Mouse (Mus musculus): ENCODE measurements around the gene Tmcc3. TPM values are rescaled to one million over a fixed set of nuclear protein-coding genes. Genes with fewer than 3 reads are reported as not detected.

Tmcc3 gene
- total RNA-seq, 2 experiments from 2014 or later = 27.0 to 29.7 TPM

DNA sequence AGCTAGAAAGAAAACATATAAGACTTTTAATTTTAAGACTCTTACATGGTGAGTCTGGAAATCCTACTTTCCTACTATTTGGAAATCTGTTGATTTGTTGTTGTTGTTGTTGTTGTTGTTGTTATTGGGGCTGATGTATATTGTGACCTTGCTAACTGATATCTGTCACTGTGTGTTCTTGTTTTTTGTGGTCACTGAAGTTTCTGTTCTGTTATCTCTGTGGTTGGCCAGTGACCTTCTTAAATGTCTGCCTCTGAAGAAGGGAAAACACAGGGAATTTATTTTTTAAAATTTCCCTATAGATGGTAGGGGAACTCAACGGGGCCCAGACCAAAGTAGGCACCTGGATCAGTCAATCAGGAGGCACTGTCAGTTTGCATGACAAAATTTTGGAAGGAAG lies 48.9 kb downstream of the Tmcc3 start:
- DNase-seq = no peak

DNA sequence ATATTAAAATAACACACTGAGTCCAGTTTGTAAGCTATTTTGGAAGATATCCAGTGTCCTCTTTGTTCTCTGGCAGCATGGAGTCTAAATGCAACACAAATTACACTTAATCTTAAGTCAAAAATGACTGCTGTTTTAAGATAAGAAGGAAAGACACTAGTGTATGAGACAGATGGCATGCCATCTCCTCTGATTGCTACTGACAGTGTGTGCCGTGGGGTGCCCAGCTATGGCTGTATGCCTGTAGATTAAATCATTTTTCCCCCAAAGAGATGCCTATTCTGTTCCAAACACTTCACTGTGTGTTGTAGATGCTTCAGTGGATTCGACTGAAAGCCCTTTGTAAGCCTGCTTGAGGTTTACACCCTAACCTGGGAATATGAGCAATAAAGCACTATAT lies 59.5 kb downstream of the Tmcc3 start:
- DNase-seq = no peak

DNA sequence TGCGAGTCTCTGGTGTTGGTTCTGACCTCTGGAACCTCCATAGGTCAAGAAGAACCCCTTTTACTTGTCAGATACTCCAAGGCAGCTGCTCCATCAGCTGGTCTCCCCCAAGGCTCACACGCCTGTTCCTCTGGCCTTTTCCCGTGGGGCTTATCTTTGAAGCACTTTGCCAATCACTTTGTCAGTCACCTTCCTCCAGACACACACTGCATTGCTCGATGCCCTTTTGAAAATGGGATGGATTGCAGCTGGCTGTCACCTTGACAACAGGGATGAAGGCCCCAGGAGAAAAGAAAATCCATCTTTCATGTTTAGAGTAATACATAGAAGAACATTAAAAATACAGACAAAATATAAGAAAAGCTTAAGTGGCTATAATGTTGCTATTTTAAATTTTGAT lies 65.2 kb downstream of the Tmcc3 start:
- no peak for DNase-seq

DNA sequence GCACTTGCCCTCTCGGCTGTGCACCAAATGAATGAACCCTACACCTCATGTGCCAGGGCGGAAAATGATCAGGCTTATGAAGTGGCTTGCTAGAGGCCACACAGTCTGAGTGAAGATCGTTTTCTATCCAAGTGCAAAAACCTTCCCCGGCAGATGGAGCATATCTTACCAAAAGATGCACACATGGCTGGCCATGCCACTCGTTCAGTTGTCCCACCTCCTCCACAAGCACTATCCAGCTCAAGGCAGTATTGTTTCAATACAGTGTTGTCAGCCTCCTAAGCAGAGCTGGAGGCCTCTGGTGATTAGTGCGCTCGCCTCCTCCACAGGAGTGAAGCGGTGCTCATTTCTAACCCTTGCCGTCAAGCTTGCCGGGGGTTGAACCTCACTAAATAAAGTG lies 66.1 kb downstream of the Tmcc3 start:
- no peak for DNase-seq

DNA sequence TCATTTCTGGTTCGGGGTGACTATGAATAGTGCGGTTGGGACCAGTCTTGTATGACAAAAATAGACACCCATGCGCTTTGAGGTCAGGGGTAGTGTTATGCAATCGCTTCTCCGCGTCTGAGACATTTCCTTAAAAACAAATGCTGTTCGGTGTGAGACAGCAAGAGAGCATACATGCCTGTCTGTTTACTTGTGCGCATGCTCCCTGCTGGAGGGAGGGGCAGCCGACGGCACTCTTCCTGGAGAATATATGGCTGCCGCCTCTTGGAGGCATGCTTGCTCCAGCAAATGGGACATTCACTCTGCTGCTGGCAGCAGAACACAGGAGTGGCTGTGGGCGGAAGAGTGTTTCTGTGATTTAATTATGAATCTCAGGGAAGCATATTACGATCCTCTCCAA lies 66.6 kb downstream of the Tmcc3 start:
- peak; percentile 22 for DNase-seq

DNA sequence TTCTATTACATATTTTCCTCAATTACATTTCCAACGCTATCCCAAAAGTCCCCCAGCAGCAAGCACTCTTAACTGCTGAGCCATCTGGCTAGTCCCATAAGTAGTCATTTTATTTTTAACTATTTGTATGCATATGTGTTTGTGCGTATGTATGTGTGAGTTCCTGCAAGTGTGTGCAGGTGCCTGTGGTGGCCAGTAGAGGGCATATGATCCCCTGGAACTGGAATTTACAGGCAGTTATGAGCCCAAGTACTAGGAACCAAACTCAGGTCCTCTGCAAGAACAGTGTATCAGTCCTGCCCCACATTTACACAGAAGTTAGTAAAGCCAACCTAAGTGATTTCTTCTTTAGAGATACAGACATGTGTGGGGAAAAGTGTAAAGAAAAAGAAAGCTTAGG lies 68.3 kb downstream of the Tmcc3 start:
- no peak for DNase-seq

DNA sequence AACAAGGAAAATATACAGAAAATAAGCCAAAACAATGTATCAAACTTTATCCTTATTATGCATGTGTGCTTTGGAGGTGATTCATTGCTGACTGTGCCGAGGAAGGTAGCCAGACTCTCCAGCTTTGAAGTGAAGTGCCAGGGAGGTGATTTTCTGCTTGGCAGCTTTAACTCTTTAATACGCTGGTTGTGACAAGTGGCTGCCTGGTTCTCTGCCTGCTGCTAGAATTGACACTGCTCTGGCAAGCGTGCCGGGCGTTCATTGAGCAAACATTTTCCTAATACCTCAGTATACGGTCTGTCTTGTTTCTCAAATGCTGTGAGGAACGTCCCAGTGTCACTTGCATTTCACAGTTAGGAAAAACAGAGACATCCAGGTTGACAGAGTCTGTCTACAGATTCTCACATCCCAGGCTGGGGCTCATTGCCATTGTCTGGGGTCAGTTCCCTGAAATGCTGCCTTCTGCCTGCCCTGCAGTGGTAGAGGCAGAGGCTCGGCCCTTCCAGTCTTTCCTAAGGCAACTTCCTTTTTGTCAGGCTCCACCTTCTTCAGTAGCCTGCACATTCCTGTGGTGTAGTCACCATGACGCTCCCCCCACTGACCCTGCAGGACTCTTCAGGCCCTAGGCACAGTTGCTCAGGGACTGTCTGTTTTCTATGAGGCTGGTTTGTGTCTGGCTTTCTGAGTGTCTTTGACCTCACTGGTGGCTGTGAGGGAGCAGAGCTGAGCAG lies 69.1 kb downstream of the Tmcc3 start:
- DNase-seq = no peak

DNA sequence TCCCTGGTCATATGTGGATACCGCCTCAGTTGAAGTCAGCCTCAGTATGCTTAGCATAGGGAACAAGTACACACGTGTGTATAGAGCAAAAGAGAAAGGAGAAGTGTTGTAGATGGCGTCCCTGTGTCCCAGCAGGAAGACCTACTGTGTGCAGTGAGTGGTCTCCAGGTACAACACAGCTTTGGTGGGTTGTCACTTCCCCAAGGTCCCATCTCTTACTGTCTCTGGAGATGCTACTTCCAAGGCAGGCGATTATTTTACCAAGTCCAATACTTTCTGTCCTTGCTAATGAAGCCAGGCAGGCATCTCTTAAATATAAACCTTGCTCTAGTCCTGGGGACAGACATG lies 69.6 kb downstream of the Tmcc3 start:
- no peak for DNase-seq

DNA sequence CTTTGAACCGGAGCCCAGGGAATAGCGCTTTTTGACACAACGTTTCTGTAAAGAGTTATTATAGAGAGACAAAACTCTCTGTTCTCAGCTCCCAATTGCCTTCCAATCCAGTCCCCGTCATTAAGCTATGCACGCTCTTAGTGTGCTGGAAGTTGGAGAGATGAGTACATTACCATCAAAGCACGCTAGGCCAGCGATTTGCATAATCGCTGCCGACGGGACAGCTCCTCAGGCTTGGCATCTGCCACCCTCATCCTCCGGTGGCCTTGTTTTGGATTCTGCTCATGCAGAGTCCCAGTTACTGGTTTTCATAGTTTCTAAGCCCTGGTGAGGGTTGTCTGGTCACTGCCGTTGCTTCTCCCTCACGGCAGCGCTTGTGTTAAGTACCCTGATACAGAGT lies 70.9 kb downstream of the Tmcc3 start:
- no peak for DNase-seq

DNA sequence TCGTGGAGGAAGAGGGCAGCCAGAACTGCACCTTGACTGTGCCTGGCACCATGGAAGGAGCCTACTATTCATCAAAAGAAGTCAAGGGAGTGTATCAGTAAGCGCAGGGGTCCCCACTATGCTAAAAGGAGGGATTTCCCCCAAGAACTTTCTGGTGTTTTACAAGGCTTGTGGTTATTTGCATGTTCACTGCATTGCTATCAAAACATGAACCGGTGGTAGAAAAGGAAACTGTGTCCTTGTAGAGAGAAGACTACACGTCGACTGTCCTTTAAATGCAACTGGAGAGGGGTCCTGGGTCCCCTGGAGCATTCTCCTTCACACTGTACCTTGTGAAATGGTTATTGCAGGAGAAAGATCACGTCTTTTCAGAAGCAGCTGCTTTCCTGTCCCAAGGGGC lies 71.8 kb downstream of the Tmcc3 start:
- no peak for DNase-seq

DNA sequence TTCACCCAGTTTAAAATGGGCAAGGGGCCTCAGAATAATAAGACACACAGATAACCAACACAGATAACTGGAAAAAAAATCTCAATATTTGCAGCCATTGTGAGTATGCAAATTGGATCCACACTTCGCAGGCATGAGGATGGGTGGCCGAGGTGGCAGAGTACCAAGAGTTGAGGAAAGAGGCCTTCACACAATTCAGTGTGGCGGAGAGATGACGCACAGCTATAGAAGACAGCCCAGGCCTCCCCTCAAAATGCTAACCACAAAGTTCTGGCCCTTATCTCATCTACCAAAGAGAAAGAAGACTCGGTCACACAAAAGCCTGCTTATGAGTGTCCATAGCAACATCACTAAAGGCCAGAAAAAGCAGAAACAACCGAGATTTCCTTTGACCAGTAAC lies 77.5 kb downstream of the Tmcc3 start:
- DNase-seq = no peak

DNA sequence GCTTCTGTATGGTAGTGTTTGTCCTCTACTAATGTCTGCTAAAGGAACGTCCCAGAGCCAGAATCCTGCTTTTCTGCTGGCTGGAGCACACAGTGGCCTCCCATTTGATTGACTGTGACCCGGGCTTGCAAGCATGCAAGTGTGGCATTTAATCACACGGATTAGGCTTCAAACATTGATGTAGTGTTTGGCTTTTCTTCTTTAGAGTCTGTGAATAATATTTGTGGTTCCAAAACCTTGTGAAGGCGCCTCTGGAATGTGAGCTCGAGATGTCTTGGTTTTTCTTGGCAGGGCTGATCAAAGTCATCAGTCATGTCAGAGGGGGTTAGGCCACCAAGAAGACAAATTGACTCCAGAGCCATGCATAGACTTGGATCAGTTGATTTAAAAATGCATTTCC lies 79.3 kb downstream of the Tmcc3 start:
- no peak for DNase-seq

DNA sequence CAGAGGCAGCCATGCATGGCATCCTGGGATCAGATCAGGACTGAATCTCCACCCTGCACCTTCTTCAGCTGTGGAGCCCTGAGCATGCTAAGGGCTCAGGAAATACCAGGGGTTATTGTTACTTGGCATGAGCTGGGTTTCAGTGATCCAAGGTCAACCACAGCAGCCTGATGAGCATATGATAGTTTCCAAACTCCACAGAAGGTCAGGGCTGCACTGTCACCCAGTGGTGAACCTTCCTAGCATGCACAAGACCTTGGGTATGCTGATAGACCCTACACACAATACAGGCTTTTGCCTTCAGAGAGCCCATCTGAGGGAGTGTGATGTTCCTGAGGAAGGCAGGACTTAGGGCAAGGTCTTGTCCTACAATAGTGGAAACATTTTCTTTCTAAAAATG lies 82.5 kb downstream of the Tmcc3 start:
- no peak for DNase-seq

DNA sequence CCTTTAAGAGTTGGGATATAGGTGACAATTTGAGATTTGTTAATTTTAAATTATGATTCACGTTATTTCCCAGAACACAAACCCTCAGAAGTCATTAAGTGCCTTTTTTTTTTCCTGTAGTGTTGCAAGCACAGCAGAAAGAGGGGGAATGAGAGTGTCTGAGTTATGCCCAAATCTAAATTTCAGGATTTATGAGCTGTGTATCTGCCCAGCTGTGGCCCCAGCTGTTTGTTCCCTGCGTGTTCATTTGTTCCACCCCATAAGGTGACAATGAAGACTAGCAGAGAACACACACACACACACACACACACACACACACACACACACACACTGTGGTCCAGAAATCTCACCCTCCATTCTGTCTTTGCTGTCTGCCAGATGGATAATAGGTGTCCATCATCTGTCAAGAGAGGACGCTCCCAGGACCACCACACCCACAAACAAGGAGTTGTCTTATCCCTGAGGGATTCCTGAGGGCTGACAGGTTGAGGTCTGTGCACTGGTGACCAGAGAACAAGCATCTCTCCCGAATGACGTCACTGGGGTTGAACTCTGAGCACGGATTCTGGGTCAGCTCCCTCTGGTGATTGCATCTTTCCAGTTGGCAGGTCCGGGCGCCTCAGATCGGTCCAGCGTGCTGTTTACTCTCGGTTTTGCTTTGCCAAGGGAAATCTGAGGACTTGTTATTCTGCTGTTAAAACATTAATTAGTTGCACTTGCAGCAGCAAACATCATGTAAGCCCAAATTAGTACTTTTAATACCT lies 86.3 kb downstream of the Tmcc3 start:
- no peak for DNase-seq

DNA sequence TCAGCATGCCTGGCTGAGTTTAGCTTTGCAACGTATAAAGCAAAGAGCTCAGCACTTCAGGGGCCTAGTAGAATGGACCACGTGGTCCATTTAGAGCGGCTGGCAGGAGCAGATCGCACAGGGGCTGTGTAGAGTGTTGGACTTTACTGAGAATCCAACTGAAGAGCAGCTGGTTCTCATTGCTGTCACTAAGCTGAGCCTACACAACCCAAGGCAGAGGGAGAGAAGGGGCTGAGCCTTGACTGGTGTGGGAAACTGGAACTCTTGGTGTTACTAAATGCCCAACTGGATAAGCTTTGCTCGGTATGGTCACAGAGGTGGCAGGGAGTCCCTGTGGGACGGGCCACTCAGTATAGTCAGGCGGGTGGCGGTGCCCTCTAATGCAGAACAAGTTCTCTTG lies 89.1 kb downstream of the Tmcc3 start:
- DNase-seq = no peak

DNA sequence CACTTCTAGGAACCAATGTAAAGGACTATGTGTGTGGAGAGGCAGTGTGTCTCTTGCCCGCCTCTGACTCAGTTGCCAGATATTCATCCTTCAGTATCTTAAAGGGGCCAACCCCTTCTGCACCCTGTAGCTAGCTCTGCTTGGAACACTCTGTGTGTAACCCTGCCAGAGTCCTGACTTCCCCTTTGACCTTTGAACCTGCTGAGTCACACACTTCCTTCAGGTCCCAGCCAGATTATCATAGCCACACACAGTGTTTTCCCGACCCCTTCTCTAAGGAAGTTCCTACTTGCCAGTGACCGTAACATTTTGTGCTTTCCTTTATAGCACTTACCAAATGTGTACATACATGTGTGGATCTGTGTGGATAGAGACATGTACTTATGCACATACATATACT lies 93.7 kb downstream of the Tmcc3 start:
- no peak for DNase-seq

DNA sequence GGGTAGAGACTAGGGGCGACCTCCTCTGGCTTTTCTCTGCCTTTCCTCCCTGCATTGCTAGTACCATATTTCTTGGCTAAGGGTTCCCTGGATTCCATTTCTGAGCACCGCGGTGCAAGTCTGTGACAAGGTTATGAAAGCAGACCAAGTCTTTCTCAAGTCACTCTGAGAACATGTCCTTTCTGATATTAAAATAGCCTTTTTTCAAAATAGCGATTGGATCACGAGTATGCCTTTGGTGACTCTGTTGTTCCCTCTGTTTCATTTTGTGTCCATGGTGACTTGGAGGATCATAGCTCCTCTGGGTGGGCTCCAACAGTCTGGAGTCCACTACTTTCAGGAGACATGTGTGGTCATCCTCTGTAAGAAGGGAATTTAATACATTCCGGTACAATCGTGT lies 95.1 kb downstream of the Tmcc3 start:
- no peak for DNase-seq

DNA sequence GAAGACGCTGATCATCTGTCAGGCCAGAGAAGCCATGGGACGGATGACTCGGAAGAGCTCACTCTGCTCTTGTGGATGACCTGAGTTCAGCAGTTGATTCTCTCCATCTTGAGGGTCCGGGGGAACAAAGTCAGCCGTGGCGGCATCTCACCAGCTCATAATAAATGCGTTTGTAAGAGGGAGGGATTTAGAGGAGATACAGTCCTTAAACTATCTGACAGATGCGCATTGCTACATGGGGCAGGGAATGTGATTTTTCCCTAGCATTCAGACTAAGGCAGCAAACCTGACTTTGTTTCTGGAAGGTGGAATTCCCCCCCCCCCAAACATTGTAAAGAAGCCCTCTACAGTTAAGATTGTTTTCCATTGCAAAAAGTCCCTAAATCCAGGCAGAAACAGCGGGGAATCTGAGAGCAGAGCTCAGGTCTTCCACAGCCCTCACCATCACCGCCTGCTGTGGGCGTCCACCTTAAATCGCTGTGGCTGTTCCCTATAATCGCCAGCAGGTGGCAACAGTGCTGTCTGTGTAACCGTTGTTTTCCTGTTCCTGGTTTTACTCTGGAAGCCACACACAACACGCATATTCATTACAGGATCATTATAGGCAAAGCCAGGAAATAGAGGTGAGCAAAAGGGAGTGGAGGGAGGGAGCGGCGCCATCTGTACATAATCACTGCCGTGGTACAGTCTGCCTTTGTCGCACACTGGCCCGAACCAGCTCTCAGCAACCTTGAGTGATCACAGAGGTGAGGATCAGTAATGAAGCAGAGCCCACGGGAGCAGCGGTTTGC lies 96.8 kb downstream of the Tmcc3 start:
- DNase-seq = peak; percentile 63

DNA sequence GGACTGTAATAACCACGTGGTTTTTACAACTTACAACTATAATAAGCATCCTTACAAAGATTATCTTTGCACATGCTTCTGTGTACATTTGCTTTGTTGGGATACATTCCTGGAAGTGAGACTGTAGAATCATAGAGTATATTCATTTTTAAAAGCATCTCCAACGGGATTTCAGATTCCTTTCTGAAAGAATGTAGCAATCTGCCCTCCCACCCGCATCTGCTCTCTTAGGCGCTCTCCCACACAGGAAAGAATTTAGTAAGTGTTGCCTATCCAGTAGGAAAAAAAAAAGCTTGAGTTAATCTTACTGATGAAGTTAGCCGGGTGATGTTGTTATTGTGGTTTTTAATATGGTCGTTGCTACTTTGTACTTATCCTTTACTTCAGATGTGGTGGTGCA lies 97.9 kb downstream of the Tmcc3 start:
- no peak for DNase-seq

DNA sequence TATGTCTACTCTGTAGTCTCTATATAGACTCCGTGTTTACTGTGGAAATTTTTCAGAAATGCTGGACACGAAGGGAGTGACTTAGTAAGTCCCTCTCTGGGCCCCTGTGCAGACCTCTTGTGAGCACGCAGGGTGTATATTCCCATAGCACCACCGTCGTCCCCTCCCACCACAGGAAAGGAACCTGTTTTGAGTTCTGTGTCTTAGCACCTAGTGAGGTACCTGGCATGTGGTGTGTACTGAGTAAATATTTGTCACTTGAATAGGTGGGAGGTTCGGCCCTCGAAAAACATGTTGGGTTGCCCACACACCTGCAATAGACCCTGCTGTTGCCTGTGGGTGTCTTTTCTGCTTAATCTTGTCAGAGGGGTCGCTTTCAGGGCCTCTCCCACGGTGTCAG lies 99.8 kb downstream of the Tmcc3 start:
- DNase-seq = no peak

DNA sequence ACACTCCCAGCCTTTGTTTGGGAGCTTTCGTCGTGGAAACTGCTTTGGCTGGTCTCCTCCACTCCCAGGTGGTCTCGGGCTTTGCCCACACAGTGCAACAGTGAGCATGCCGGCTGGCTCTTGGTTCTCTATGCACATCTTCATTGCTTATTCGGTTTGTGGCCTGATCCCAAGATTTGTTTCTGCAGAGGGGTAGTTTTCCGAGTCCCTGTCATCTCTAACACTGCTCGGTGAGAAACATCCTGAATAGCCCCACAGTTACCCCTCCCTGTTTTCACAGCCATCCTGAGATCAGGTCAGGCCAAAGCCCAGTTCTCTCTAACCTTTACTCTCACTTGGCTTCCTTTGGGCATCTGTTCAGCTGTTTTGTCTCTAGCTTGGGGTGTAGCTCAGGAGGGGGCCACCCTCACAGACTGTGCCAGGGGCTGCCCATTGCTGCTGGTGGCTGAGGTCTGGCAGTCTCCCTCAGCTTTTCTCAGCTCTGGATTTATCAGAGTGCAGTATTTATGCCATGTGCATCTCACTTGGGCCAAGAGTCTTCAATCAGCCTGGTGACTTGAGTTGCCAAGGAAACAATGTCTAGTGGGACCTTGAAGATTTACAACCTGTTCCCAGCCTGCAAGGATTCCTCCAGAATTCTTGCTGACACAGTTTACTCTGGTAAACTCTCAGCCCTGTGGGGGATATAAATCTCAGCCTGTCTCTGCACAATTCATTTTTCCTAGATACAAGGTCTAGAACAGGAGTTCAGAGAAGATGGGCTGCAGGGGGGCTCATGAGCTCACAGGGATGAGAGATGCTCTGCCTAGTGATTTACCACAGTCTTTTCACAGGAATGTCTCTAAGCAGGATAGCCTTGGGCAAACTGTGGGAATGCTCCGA lies 102.3 kb downstream of the Tmcc3 start:
- no peak for DNase-seq

All from gastrocnemius, postnatal 10 days (tissue).